Mouse (Mus musculus) monocyte, adult 2 months (primary cell): Measurements from ENCODE around the gene Krt31.

ENCODE experiments used
- DNase-seq, 2 experiments: peaks; one replicate each; pipeline ENCODE4 v3.0.0; 2022; ENCODE audit warnings: low spot score in 2 of 2, low read depth in 1 of 2

The Krt31 gene

GRCm38 (mm10) chr11:100006624-100007023, 43.7 kb downstream of the Krt31 start:
- DNase-seq = no peak

DNA sequence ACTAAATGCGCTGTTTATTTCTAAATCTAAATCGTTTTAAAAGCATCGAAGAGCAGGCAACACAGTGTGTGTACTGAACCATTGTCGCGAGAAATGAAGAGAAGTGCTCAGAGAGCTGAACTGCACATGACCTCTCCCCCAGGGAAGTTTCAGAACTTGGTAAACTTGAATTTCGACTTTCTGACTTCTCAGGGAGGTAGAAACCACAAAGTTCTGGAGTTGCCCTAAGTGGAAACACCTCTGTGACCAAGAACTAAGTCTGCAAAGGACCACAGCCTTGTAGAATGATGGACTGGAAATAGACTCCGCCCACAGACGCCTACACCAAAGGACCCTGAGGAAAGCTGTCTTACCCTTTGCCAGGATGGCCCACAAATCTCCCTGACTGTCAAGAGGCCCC, 44.4 kb downstream of the Krt31 start:
- no peak for DNase-seq

DNA sequence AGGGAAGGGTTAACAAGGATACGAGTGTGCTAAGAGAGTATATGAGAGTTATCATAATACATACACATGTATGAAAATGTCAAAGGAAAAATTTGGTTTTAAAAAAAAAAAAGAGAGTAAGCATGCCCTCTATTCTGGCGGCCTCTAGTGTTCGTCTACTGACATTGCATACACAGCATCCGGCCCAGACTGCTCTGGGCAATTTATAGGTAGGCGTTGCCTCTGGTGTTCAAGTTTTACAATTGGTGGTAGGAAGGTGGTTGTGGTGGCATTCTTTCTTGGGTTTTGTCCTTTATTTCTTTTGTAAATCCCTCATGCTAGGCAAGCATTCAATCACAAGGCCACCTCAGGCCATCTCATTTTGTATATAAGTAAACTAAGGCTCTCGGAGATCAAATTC, 45.5 kb downstream of the Krt31 start:
- DNase-seq = no peak

DNA sequence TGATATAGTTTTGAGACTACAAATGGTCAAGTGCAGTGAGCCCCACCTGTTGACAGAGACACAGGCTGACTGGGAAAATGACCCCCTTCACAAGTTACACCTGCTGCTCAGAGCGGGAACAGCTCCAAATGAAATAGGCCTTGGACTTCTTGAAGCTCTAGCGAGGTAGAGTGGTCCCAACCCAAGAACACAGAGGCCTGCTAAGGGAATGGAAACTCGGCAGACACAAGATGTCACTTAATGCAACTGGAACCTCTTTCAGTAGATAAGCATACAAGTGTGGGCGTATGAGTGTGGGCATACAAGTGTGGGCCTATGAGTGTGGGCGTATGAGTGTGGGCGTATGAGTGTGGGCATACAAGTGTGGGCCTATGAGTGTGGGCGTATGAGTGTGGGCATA, 51.3 kb downstream of the Krt31 start:
- no peak for DNase-seq
